Mouse (Mus musculus) neural tube, embryonic 10.5 days (tissue): ENCODE data around the gene Zbtb49.
A peak's percentile ranks its signal among the peaks of the same experiment; 100 is the strongest.

ENCODE experiments used
- DNase-seq: peaks from one replicate; pipeline ENCODE4 v3.0.0-alpha.2; 2017; ENCODE audit warnings: low spot score; ENCODE audit errors: extremely low spot score

The Zbtb49 gene

DNA sequence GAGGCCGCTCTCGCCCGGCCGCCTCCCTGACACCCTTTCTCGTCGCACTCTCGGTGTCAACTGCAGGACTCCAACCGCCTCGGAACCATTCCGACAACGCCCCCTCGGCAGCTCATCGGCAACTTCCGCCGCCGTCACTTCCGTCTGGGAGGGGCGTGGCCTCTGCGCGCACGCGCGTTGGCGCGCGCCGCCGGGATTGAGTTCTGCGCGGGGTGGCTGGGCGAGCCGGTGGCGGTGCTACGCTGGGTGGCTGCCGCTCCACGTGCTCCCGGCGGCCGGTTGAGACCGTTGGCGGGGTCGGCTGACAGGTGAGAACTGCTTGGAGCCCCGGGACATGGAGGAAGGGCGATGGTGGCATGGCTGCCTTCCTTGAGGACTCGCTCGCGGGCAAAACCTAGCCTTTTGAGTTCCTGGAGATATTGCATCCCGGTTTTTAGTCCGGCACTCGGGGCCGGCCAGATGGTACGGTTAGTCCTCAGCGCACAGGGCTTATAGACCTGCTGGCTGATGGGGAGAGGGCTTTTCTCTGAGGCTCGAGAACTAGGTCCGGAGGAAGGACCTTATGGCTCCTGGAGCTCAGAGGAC lies at the start of gene Zbtb49, which contains the start of gene Lyar:
Zbtb49 (minus strand) TSS at position 130 of the 585 bp plus-strand sequence.
Lyar (plus strand) TSS at position 143 of the 585 bp plus-strand sequence.
- peak; percentile 98 for DNase-seq

DNA sequence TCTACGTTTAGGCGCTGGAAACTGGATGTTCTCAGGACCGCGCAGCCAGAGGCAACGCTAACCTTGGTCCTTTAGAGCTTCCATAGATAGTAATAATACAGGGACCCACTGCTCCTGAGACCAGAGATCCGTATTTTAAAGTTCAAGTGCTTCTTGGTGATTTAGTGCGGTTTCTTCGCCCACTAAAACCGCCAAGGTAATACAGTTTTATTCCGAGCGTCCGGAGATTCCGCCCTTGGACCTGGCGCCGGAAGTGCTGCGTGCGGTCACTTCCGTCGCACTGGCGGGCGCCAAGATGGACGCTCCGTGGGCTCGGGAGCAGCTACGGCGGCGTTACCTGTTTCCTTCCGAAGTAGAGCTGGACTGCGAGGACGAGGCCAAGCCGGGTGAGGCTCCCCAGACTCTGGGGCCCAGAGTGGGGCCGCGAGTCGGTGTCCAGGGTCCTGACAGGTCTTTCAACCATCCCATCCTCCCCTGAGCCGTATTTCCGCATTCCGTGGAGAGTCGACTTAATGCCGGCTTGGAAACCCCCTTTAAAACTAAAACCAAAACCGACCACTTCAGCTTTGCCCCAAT lies 39.9 kb upstream of the Zbtb49 start, which contains the start of gene Tmem128:
Tmem128 (plus strand) TSS at position 79 of the 576 bp plus-strand sequence.
- DNase-seq = peak; percentile 74

DNA sequence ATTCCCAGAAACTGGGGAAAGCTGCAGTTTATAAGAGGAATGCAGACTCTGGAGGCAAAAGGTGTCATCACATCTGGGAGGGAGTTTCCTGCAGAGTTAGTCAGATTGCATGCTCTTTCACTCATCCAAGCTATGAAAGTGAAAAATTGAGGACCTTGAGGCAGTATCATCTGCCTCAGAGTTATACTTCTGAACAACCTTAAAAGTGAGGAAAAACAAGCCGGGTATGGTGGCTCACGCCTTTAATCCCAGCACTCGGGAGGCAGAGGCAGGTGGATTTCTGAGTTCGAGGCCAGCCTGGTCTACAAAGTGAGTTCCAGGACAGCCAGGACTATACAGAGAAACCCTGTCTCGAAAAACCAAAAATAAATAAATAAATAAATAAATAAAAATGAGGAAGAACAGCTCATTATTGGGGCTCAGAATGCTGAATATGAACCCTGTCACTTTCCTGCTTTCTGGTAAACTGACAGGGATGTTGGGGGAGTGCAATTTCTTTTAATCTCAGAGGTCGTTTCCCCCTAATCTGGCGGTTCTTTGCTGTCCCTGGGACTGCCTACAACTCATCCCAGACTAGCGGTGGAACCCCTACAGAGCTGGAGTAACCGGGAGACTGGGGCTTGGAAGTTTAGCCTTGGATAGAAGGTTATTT lies 39.3 kb upstream of the Zbtb49 start:
- DNase-seq = no peak

DNA sequence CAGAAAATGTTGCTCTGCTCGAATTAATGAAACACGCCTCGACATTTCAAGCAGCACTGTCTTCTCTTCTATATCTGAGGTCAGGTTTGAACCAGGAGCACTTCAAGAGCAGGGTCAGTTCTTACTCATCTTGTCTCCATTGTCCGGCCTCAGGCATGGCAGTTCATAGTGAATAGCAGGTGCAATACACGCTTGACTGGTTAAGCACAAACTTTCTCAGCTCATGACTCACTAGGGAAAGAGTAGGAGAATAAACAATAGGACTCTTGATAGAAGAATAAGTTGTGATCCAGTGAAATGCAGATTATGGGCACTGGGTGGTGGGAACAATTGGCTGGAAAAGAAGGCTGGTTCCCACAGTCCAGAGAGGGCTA lies 38.5 kb upstream of the Zbtb49 start:
- no peak for DNase-seq

DNA sequence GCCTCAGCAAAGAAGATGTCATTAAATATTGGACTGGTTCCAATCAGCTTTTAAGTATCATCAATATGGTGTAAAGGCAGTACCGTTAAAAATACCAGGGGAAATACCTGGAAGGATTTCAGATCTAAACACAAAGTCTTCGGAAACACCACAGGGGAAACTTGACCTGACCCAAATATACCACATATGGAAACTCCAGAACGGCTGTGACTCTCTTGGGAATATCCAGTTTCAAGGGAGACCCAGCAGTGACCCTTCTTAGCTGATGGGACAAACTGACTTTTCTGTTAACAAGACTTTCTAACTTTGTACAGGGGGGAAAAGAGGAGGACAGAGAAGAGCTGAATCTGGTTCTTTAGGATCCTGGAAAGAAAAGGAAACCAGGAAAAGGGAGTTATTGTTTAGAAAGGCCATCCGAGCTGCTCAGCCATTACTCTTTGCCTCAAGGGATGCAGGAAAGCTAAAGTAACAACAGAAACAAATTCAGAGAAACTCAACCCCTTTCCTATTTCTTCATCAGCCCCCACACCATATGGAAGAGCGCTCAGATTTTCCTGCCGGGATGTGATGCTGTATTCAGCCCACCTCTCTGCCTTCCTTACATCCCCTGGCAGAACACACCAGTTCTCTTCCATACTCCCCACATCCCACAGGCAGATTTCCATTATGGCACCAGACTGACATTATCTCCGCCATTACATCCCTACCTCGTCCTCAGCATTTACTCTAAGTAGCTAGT lies 37.9 kb upstream of the Zbtb49 start:
- DNase-seq = no peak

DNA sequence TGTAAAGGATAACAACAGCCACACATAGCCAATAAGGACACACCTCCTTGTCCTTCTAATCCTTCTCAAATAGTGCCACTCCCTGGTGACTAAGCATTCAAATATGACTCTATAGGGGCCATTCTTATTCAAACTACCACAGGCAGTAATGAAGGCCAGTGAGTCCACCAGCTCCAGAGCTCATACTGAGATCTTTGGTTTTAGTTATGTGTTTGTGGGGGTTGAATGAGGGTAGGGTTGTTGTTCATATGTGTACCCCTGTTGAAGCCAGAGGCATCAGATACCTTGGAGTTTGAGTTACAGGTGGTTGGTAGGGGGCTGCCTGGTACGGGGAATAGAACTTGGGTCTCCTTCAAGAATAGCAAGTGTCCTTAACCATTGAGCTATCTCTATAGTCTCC lies 36.3 kb upstream of the Zbtb49 start:
- DNase-seq = no peak

DNA sequence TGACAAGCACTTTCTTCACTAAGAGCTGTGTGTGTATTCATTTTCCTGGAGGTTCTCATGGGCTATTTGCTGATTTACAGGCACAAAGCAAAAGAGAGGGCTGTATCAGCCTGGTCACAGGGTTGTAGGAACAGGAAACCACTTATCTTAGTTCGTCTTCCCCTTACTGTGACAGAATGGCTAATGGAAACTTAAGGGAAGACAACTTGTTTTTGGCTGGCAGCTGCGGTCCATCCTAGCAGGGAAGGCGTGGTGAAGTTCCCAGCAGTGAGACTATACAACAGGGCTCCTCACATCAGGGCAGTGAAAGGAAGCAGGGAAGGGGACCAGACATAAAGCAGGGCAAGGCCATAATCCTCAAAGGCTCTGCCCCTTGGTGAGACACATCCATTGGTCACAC lies 35.4 kb upstream of the Zbtb49 start:
- no peak for DNase-seq

DNA sequence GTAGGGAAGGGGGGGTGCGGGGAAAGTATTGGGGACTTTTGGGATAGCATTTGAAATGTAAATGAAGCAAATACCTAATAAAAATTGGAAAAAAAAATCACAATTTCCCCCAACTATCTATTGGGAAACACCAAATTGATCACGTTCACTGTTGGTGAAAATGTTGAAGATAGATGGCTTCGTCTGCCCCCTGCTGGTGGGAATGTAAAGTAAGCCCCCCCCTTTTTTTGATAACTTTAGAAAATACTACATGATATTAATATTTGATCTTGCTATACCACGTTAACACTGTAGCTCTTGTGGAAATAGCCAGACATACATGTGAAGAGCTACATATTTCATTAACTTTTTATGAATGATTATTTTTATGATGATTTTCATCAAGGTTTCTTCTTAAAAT lies 34.9 kb upstream of the Zbtb49 start:
- DNase-seq = no peak

DNA sequence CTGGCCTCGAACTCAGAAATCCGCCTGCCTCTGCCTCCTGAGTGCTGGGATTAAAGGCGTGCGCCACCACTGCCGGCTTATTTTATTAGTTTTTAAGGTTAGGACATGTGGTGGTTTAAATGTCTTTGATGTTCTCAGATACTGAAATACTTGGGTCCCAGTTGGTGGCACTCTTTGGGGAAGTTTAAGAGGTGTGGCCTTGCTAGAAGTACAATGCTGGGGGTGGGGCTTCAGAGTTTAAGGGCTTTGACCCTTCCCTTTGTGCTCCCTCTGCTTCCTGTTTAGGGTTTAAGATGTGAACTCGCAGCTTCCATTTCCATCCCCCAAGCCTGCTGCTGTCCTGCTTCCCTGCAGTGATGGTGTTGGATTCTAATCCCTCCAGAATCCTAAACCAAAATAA lies 21.7 kb upstream of the Zbtb49 start:
- DNase-seq = no peak

DNA sequence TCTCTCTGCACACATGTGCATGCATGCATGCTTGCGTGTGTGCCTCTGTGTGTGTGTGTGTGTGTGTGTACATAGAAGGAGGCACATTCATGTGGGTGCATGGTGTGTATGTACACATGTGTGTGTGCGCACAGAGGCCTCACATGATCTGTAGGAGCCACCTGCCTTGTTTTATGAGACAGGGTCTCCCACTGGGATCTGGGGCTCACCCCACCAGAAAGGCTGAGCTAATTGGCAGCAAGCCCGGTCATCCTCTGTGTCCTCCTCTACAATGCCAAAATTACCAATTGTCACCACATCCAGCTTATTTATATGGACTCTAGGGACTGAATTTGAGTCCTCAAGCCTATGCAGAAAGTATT lies 21.2 kb upstream of the Zbtb49 start:
- DNase-seq = no peak

DNA sequence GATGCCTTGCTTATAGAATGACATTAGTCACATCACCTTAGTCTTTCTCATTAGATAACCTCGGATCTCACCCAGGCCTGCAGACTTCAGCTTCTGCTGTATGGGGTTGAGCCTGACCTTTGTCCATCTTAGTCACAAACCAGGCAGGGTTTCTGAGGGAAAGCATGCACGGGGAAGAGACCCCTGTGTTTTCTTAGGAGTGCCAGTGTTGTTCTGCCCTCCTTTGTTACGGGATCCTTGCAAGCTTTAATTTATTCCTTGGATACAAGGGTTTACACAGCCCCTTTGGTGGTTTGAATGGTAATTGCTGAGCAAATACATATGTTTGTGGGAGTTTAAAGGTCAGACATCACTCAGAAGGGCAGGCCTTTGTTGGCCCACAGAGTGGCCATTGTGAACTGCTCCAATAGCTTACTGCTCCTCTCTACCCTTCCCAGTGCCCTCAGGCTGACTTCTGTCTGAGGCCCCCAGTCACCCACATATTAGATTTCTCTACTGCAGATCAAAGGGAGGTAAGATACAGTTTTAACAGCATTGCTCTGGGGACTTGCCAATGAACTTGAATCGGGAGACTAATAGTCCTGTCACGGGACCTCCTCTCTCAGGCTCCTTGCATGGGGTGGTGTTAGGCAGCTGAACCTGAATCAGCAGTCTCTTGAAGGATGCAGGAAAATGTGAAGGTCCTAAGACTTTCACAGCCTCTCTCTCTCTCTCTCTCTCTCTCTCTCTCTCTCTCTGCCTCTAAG lies 20.6 kb upstream of the Zbtb49 start:
- peak; percentile 50 for DNase-seq

DNA sequence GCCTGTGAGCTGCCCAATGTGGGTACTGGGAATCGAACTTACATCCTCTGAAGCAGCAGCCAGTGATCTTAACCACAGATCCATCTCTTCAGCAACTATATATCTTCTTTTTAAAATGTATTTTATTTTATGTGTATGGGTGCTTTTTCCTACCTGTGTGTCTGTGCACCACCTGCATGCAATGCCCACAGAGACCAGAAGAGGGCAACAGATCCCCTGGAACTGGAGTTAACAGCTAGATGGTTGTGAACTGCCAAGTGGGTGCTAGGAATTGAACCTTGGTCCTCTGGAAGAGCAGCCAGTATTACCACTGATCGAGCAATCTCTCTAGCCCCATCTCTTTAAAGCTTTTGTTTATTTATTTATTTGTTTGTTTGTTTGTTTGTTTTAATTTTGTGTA lies 16.4 kb upstream of the Zbtb49 start:
- no peak for DNase-seq

DNA sequence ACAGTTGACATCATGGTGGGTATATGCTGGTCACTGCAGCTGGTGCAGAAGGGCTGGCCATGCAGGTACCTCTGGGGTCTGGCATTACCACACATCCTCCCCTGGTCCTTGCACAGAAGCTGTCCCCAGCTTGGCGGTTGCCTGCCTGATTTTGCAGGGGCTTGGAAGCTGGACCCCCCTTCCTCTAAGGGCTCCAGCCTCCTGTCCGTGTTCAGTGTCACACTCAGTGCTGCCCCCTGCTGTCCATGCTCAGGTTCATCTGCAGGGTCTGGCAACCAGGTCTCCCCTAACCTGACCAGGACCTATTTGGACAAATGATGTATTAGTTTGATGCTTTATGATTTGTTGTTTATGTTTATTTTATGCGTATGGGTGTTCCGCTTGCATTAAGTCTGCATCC lies 15.2 kb upstream of the Zbtb49 start:
- DNase-seq = peak; percentile 65

DNA sequence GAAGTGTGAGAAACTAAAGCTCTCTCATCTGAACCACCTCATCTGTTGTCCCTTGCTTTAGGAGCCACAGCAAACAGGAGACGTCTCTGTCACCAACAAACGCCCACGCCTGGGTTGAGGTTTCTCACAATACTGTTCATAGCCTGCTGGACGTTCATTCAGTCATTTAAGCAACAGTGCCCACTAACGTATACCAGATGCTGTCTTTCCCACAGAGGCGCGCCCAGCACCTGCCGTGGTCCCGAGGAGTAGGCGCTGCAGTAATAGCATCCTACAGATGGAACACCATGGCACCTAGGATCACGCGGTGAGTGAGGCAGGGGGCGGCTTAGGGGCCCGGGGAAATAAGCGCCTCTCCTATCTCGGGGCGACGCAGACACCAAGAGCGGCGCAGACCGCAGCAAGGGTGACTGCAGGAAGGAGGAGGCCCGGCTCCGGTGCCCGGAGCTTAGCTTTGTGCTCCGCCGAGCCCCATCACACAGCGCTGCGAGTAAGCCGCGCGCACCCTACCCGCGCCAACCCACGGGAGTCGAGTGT lies 418 bp downstream of the Zbtb49 start:
- DNase-seq = no peak

DNA sequence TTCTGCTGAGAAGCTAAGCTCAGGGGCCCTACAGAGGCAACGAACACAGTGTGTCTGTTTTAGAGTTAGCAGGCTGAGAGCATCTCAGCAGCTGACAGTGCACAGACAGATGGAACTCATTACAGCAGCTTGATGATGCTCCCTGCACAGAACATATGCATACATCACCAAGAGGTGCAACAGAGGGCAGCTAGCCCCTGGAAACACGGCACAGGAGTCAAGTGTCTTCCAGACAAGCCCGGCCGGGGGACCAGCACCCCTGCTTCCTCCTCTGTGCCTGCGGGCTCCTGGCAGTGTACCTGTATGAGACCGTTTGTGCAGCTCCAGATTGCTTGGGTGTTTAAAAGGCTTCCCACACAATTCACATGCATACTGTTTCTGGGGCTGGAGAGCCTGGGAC lies 7.2 kb downstream of the Zbtb49 start:
- peak; percentile 30 for DNase-seq

DNA sequence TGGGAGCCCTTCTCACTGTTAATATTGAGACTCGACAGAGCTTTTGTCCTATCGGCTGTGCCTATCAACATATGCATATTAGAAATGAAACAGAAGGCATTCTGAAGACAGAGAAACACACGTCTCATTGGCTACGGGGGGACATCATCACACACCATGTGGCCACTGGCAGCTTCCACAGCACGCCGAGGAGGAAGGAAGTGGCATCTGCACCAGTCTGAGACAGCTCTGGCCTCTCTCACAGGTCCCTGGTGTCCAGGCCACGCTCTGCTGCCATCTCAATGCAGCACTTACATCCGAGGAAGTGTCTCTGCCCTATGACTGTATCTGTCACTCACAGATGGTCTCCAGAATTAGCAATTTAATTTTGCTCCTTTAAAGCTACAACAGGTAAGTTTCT lies 8.6 kb downstream of the Zbtb49 start:
- no peak for DNase-seq

DNA sequence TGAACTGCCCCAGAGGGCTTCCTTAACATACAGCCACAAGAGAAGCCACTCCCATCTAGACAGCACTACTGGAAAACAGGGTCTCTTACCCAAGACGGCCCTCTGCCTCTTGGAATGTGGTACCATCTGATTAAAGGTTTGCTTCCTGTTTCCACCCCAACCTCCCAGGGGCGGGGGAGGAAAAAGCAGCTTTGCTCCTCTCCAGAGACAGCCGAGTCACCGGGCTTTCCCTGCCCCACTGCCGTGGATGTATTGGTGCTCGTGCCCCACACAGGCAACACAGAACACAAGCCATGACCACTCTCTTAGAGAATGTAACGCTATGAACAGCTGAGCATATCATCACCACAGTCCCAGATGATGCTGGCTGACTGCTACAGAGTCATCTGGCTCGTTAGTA lies 11.3 kb downstream of the Zbtb49 start:
- no peak for DNase-seq

DNA sequence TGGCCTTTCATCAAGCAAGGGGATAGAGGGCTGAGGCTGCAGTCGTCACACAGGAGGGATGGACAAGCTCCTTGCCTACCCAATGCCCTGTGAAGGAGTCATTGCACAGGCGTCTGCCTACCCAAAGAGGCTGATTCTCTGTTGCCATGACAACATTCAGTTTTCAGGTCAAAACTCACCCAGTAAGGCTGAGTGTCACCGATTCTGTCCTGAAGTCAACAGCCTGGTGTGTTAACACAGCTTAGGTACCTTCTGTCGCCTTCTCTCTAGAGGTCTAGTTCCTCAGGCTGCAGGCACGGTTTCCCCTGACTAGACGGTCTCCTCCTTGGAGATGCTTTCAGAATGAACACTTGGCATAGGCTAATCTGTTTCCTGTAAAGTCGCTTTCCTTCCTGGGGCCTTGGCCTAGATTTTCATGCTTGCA lies 14.9 kb downstream of the Zbtb49 start:
- DNase-seq = no peak

DNA sequence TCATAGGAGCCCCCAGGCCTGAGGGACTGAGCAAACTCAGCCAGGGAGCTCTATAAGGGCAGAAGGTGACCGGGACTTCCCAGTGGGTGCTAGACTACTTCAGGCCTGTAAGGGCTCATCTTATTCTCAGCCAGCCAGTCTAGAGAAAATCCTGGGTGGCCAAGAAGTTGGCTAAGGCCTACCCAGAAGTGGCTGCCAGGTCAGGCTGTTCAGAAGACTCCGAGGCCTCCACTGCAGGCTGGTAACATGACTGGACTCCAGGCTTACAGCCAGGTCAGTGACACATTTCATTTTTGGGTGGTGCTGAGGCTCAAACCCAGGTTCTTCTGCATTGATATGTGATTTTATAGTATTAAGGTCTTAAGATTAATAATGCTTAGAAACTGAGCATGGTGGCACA lies 20.6 kb downstream of the Zbtb49 start:
- DNase-seq = no peak

DNA sequence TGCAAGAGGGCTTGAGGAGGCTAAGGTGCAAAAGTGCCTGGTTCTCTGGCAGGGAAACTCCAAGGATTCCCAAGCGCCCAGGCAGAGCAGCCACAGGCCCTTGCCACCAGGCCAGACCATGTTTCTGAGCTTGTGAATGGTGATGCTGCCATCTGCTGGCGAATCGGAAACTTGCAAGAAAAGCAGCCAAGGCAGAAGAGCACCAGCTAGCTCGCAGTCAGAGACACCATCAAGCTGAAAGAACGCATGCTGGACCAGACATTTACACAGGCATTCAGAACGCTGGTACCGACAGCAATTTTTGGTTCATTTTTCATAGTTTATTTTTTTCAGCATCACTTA lies 22.8 kb downstream of the Zbtb49 start:
- peak; percentile 91 for DNase-seq

DNA sequence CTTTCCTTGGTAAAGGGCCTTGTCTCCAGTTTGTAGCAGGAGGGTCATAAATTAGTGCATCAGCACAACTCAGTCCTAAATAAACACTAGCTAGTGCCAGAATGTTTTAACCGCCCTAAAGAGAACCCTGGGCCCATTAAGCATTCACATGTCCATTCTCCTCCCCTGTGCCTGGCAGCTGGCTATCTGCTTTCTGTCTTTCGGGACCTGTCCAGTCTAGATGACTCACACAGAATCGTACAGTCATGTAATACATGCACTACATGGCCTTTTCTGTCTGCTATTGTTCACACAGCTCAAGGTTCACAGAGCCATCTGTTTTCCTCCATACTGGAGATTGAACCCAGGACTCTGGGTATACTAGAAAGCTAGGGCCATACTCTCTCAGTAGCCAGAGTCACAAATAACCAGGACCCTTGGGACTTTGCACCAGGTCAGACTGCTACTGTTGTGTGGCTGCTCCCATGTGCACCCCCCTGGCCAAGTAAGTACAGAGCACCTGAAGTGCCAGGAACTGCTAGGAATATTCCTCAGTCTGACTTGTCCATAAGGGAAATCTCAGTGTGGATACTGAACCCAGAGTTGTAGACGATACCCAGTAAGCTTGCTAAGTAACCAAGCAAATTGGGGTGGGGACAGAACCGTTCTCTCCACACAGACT lies 23.3 kb downstream of the Zbtb49 start:
- no peak for DNase-seq
